Mouse (Mus musculus) brain, embryonic 14.5 days (tissue): ENCODE data around the gene As3mt.

Experiments
- CTCF ChIP-seq: fragments of 200-500 bp; IDR thresholded peaks from 2 replicates; pipeline ENCODE4 v1.5.1; 2012; ENCODE audit warnings: inconsistent platforms, mild to moderate bottlenecking, moderate library complexity, borderline replicate concordance; ENCODE audit not compliant: insufficient read depth, insufficient read length; ENCODE audit errors: extremely low read depth
- POLR2A ChIP-seq: fragments of 200-500 bp; IDR thresholded peaks from 2 replicates; pipeline ENCODE4 v1.6.1; 2012; ENCODE audit warnings: mild to moderate bottlenecking, inconsistent platforms, borderline replicate concordance; ENCODE audit not compliant: poor library complexity, insufficient read depth, insufficient read length, severe bottlenecking; ENCODE audit errors: extremely low read depth

DNA sequence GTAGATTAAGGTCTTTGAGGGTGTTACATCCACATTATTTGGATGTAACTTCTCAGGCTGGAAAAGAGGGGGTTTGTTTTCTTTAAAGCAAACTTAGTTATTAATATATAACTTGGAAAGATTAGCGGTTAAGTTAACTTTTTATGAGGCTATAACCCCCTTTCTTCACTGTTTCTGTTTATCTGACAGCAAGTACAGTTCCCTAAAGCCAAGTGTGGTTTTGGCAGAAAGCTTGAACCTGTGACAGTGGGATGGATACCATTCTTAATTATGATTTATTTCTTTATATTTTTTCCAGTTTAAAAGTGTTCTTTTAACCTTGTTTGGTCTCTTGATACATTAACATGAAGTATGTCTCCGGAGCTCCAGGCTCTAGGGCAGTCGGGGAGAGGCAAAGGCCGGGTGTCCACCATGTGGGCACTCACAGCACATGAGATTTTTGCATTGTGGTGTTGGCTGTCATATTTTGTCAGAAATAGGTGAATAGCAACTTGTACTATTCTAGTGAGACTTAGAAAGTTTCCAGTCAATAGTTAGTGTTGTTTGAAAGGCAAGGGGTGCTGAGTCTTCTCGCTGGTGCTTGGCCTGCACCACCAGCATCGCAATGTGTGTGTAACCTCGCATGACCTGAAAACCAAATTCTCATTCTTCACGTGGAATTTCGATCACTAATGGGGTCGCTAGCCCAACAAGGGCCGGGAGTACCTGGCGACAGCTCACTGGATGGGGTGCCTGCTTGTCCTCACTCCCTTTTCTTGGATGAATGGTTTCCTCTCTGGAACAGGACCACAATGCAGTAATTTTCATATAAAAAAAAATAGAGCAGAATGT is 56.9 kb downstream of the As3mt start:
- TF ChIP-seq CTCF = no peak
- no peak for TF ChIP-seq POLR2A
